8 mouse cellular contexts compared by ENCODE assay signal in the genomic region with DNA sequence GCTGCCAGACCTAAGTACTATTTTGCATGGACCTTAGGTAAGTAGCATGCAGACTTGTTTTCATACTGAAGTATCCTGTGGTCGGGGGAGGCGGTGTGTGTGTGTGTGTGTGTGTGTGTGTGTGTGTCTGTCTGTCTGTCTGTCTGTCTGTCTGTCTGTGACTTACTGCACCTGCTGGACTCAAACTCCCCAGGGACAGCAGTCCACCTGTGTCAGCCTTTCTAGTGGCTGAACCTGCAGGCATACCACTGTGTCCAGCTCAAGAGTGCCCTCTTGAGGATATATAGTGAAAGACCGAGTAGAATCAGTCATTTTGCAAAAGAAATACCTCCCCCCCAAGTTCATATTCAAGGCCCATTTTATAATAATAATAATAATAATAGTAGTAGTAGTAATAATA. TPM values are rescaled to one million over a fixed set of nuclear protein-coding genes. Genes with fewer than 3 reads are reported as not detected.
DNase-seq lines count a peak whose midpoint lies in the region; ATAC-seq and TF ChIP-seq lines count a peak whose summit lies in the region.

No protein-coding gene starts in this region.

- peak; percentile 36 to 55 for DNase-seq in cerebellum, adult 2 months
- peak; percentile 19 for DNase-seq in thymus, adult 2 months
- no peak for DNase-seq in thymus, postnatal 36 days

- no peaks in the 10 kb centered on the region for H3K36me3 ChIP-seq in thymus, adult 2 months (ENCODE audit: control insufficient read depth, insufficient read depth, low read length)
- H3K36me3 ChIP-seq in kidney, embryonic 15.5 days, result peaks cover 37% of the 10 kb centered on the region

- H3K4me1 ChIP-seq in cerebellum, adult 2 months (ENCODE audit: control insufficient read depth, insufficient read depth, low read length), result no peaks in the 10 kb centered on the region
- no peaks in the 10 kb centered on the region for H3K4me1 ChIP-seq in thymus, adult 2 months (replicated peaks; ENCODE audit: control insufficient read depth, insufficient read depth, low read length)
- H3K4me1 ChIP-seq in kidney, embryonic 15.5 days, result 0 out of 2 replicates have a peak, but pooled peaks cover 3% of the 10 kb centered on the region

- H3K4me2 ChIP-seq in kidney, embryonic 15.5 days, result no peak overlapping the region

- peak; percentile 69 for TF ChIP-seq CTCF in cerebellum, adult 2 months (IDR thresholded peaks at IDR 0.05; ENCODE audit: borderline replicate concordance, insufficient read depth, low read depth, low read length)
- no peak for TF ChIP-seq CTCF in thymus, adult 2 months (IDR thresholded peaks at IDR 0.05; ENCODE audit: borderline replicate concordance, control insufficient read depth, extremely low read depth, insufficient read depth, low read length, poor library complexity)

- no peak for TF ChIP-seq POLR2A in cerebellum, adult 2 months (IDR thresholded peaks at IDR 0.05; ENCODE audit: borderline replicate concordance, insufficient read depth, low read length)
- TF ChIP-seq POLR2A in thymus, adult 2 months (IDR thresholded peaks at IDR 0.05; ENCODE audit: control insufficient read depth, extremely low read depth, insufficient read depth, low read length, poor library complexity), result no peak

- no peak overlapping the region for H3K9ac ChIP-seq in kidney, embryonic 15.5 days

- H3K27ac ChIP-seq in cerebellum, adult 2 months (ENCODE audit: insufficient read depth, low read length), result no peak overlapping the region
- H3K27ac ChIP-seq in thymus, adult 2 months (ENCODE audit: control insufficient read depth, insufficient read depth, low read length), result no peak overlapping the region
- no peak overlapping the region for H3K27ac ChIP-seq in kidney, embryonic 15.5 days

- ATAC-seq in cerebellum, adult (ENCODE audit: insufficient number of reproducible peaks, low FRiP score, low TSS enrichment), result no peak
- peak; percentile 65 for ATAC-seq in erythroblast, adult 5-6 weeks (replicated peaks; ENCODE audit: low FRiP score, poor library complexity, severe bottlenecking)
- ATAC-seq in kidney, embryonic 15.5 days (replicated peaks; ENCODE audit: low FRiP score), result 0 out of 2 replicates have a peak, but pooled peaks have one; percentile 43
- ATAC-seq in megakaryocyte progenitor cell, adult 5-6 weeks (replicated peaks; ENCODE audit: poor library complexity), result peak; percentile 74
- no peak for ATAC-seq in inflammation-experienced regulatory T-cells, adult 6 months

- H3K4me3 ChIP-seq in cerebellum, adult 2 months (replicated peaks; ENCODE audit: insufficient read depth, low read depth, low read length), result no peak overlapping the region
- H3K4me3 ChIP-seq in thymus, adult 2 months (ENCODE audit: control insufficient read depth, insufficient read depth, low read length), result no peak overlapping the region
- no peak overlapping the region for H3K4me3 ChIP-seq in kidney, embryonic 15.5 days (replicated peaks)

- 0 out of 2 replicates have a peak, but pooled peaks cover 3% of the 10 kb centered on the region for H3K9me3 ChIP-seq in kidney, embryonic 15.5 days (replicated peaks)

- 60% methylated on average over 3 of the region's 3 CpGs for WGBS in cerebellum, adult 2 months
- WGBS in thymus, adult 2 months, result 63% methylated on average over 3 of the region's 3 CpGs
- whole genome bisulfite sequencing in kidney, embryonic 15.5 days, result 62% methylated on average over 3 of the region's 3 CpGs

- H3K27me3 ChIP-seq in cerebellum, adult 2 months (ENCODE audit: control insufficient read depth, insufficient read depth, low read length), result no peaks in the 10 kb centered on the region
- H3K27me3 ChIP-seq in thymus, adult 2 months (ENCODE audit: control insufficient read depth, insufficient read depth, low read length), result no peaks in the 10 kb centered on the region
- H3K27me3 ChIP-seq in kidney, embryonic 15.5 days, result no peaks in the 10 kb centered on the region

RNA-seq across cellular contexts. Expression of gene Kidins220, which starts 26.4 kb away (rescaled TPM):
- polyA plus RNA-seq in cerebellum, adult 2 months (2012; rRNA removed), result 161 and 165 TPM in 2 replicates
- polyA plus RNA-seq in thymus, adult 2 months (2012; rRNA removed), result 72.1 and 76.2 TPM in 2 replicates
- total RNA-seq in erythroblast, adult 5-6 weeks (2015; ENCODE audit: low replicate concordance), result 11.5 and 19.0 TPM in 2 replicates
- 16.4 and 19.4 TPM in 2 replicates for total RNA-seq in erythroblast, adult 5-6 weeks (2017; ENCODE audit: low replicate concordance)
- 28.6 and 31.1 TPM in 2 replicates for polyA plus RNA-seq in kidney, embryonic 15.5 days (2015; fragmentation: Nextera tagmentation; extraction: Ambion mirVana)
- total RNA-seq in megakaryocyte progenitor cell, adult 5-6 weeks (2015), result 29.2 and 29.4 TPM in 2 replicates
- 48.5 and 69.9 TPM in 2 replicates for total RNA-seq in megakaryocyte progenitor cell, adult 5-6 weeks (2017)
- polyA plus RNA-seq in inflammation-experienced regulatory T-cells, adult 6 months (2017; shearing (Covaris generic)), result 10 to 100 TPM; 14.6 to 16.8 (median 16.3) TPM

Comparison
In these comparisons a context has a peak if more than half of its experiments do, and no peak if none do; other contexts are left out.
1. DNase-seq: peak in cerebellum, adult 2 months (2 of 2) and thymus, adult 2 months (single experiment); none in thymus, postnatal 36 days (0 of 2).
2. ATAC-seq: peak in erythroblast, adult 5-6 weeks (single experiment), kidney, embryonic 15.5 days (single experiment) and megakaryocyte progenitor cell, adult 5-6 weeks (single experiment); none in cerebellum, adult (single experiment) and inflammation-experienced regulatory T-cells, adult 6 months (single experiment).